Mouse (Mus musculus) spleen, adult 2 months (tissue): ENCODE measurements around the gene 3110009E18Rik. TPM values are rescaled to one million over a fixed set of nuclear protein-coding genes. Genes with fewer than 3 reads are reported as not detected.
"Not testable (repeated sequence)": the region's sequence is repeated elsewhere in the genome, so short reads cannot be mapped to it uniquely, and the experiment has no call there.

Experiments
- DNase-seq, 2 experiments: peaks; one replicate each; pipeline versions ENCODE4 v3.0.0 to v3.0.0-alpha.2; 2012 to 2021; ENCODE audit warnings: low spot score in 2 of 2, low read depth in 1 of 2
- H3K27ac ChIP-seq: fragments of 200-500 bp; 2 replicates; pipeline ENCODE4 v1.5.1; 2012; ENCODE audit warnings: low read length, inconsistent platforms; ENCODE audit not compliant: insufficient read depth
- H3K27me3 ChIP-seq: fragments of 200-500 bp; 2 replicates; pipeline ENCODE4 v1.6.1; 2012; ENCODE audit warnings: mild to moderate bottlenecking, moderate library complexity, low read length, inconsistent platforms; ENCODE audit not compliant: control insufficient read depth, insufficient read depth
- H3K36me3 ChIP-seq: fragments of 200-500 bp; 2 replicates; pipeline ENCODE4 v1.6.1; 2012; ENCODE audit warnings: mild to moderate bottlenecking, low read length, inconsistent platforms; ENCODE audit not compliant: control insufficient read depth, insufficient read depth
- H3K4me1 ChIP-seq: fragments of 200-500 bp; 2 replicates; pipeline ENCODE4 v1.6.1; 2011; ENCODE audit warnings: inconsistent platforms; ENCODE audit not compliant: control insufficient read depth, insufficient read depth, insufficient read length
- H3K4me3 ChIP-seq: fragments of 200-500 bp; 2 replicates; pipeline ENCODE4 v1.5.1; 2011; ENCODE audit warnings: mild to moderate bottlenecking, inconsistent platforms; ENCODE audit not compliant: insufficient read depth, insufficient read length; ENCODE audit errors: extremely low read depth
- CTCF ChIP-seq: fragments of 200-500 bp; IDR thresholded peaks from 2 replicates; pipeline ENCODE4 v1.5.1; 2011; ENCODE audit warnings: mild to moderate bottlenecking, inconsistent platforms; ENCODE audit not compliant: insufficient read depth, insufficient read length, insufficient replicate concordance; ENCODE audit errors: extremely low read depth
- POLR2A ChIP-seq: fragments of 200-500 bp; IDR thresholded peaks from 2 replicates; pipeline ENCODE4 v1.6.1; 2011; ENCODE audit warnings: low read depth, low read length, inconsistent platforms
- WGBS: fragments of 180-500 bp; shearing (Covaris S2); methylation state at CpG from one replicate; pipeline ENCODE4 v1.1.7; 2018; 5-methylcytosine and 5-hydroxymethylcytosine counted together
- polyA plus RNA-seq: library from polyadenylated mRNA; depleted of rRNA; stranded (reverse); fragments of >200 nt; gene quantifications from 2 replicates; pipeline ENCODE4 v1.2.3, GENCODE M21; 2012

3110009E18Rik gene
- polyA plus RNA-seq, 1 experiment = 1.4 TPM

- no peaks in the 10 kb centered on the region for H3K27me3 ChIP-seq
- no peaks in the 10 kb centered on the region for H3K4me1 ChIP-seq
- no peak for DNase-seq
- H3K36me3 ChIP-seq = no peaks in the 10 kb centered on the region
- 91% methylated on average over 8 of the region's 8 CpGs for WGBS
- no peak overlapping the region for H3K4me3 ChIP-seq
- H3K27ac ChIP-seq = no peak overlapping the region
- no peak for TF ChIP-seq POLR2A
Observed at GRCm38 (mm10) chr1:120090880-120091570, 30.0 kb upstream of the 3110009E18Rik start.

GRCm38 (mm10) chr1:120093482-120094134 lies 27.4 kb upstream of the 3110009E18Rik start:
- TF ChIP-seq CTCF = peak; percentile 97
- H3K27me3 ChIP-seq, H3K4me3 ChIP-seq, H3K36me3 ChIP-seq, H3K27ac ChIP-seq, H3K4me1 ChIP-seq: not testable (repeated sequence)
- 58% methylated on average over 13 of the region's 14 CpGs for WGBS
- DNase-seq = peak; percentile 49 to 76

GRCm38 (mm10) chr1:120094920-120095319 lies 26.1 kb upstream of the 3110009E18Rik start:
- Histone ChIP-seq H3K27me3 (no peaks in the 10 kb centered on the region), H3K4me1 (peaks cover 3% of the 10 kb centered on the region; the same call in 1 of the 2 replicates), H3K4me3 (no peak overlapping the region), H3K27ac (no peak overlapping the region), H3K36me3 (no peaks in the 10 kb centered on the region)
- WGBS = 48% methylated on average over 3 of the region's 3 CpGs
- TF ChIP-seq CTCF (no peak), POLR2A (no peak)
- DNase-seq = no peak

- DNase-seq = peak; percentile 25 to 66
- H3K27me3 ChIP-seq = no peaks in the 10 kb centered on the region
- 14% methylated on average over 7 of the region's 7 CpGs for WGBS
- H3K4me1 ChIP-seq = peaks cover 3% of the 10 kb centered on the region; the same call in 1 of the 2 replicates
- no peak overlapping the region for H3K27ac ChIP-seq
- no peaks in the 10 kb centered on the region for H3K36me3 ChIP-seq
- TF ChIP-seq CTCF = peak; percentile 40; the same call in 1 of the 2 replicates
- no peak for TF ChIP-seq POLR2A
- H3K4me3 ChIP-seq = no peak overlapping the region
Observed at GRCm38 (mm10) chr1:120098327-120098726, 22.7 kb upstream of the 3110009E18Rik start.

- DNase-seq = peak; percentile 32 to 49
- 7% methylated on average over 6 of the region's 6 CpGs for WGBS
- TF ChIP-seq POLR2A (no peak), CTCF (no peak)
- H3K27me3 ChIP-seq = no peaks in the 10 kb centered on the region
- peaks cover 3% of the 10 kb centered on the region; the same call in 1 of the 2 replicates for H3K4me1 ChIP-seq
- H3K4me3 ChIP-seq = no peak overlapping the region
- H3K36me3 ChIP-seq = no peaks in the 10 kb centered on the region
- peak overlapping the region; percentile 44; the same call in 1 of the 2 replicates for H3K27ac ChIP-seq
Observed at GRCm38 (mm10) chr1:120099483-120099882, 21.5 kb upstream of the 3110009E18Rik start.

- no peak overlapping the region for H3K27ac ChIP-seq
- H3K27me3 ChIP-seq = no peaks in the 10 kb centered on the region
- TF ChIP-seq CTCF (no peak), POLR2A (no peak)
- H3K36me3 ChIP-seq = no peaks in the 10 kb centered on the region
- DNase-seq = no peak
- H3K4me1 ChIP-seq = peaks cover 3% of the 10 kb centered on the region; the same call in 1 of the 2 replicates
- no peak overlapping the region for H3K4me3 ChIP-seq
- 84% methylated on average over 8 of the region's 8 CpGs for WGBS
Observed at GRCm38 (mm10) chr1:120100456-120101226, 20.3 kb upstream of the 3110009E18Rik start.
